Mouse (Mus musculus) limb, embryonic 14.5 days (tissue): ENCODE measurements around the gene Dab2ip. TPM values are rescaled to one million over a fixed set of nuclear protein-coding genes. Genes with fewer than 3 reads are reported as not detected.

Source experiments
- ATAC-seq: fragments of 200-750 bp; cut with Nextera tagmentation; 2 replicates; pipeline ENCODE4 v1.8.0; 2017; ENCODE audit warnings: low read depth, moderate number of reproducible peaks, moderate TSS enrichment; ENCODE audit not compliant: low FRiP score
- DNase-seq: peaks from one replicate; pipeline ENCODE4 v3.0.0-alpha.2; 2015; ENCODE audit warnings: low spot score
- H3K27ac ChIP-seq: fragments of 300-500 bp; sonication (generic); replicated peaks from 2 replicates; pipeline ENCODE4 v1.5.1; 2014; ENCODE audit warnings: low read depth, mild to moderate bottlenecking, low read length, moderate library complexity, mixed read lengths
- H3K27me3 ChIP-seq: fragments of 300-500 bp; sonication (generic); 2 replicates; pipeline ENCODE4 v1.6.1; 2014; ENCODE audit warnings: low read length, mixed read lengths; ENCODE audit not compliant: control insufficient read depth, insufficient read depth
- H3K36me3 ChIP-seq: fragments of 300-500 bp; sonication (generic); 2 replicates; pipeline ENCODE4 v1.6.1; 2014; ENCODE audit warnings: mild to moderate bottlenecking, low read length, moderate library complexity, mixed read lengths; ENCODE audit not compliant: control insufficient read depth, insufficient read depth
- H3K4me1 ChIP-seq: fragments of 300-500 bp; sonication (generic); 2 replicates; pipeline ENCODE4 v1.6.1; 2014; ENCODE audit warnings: antibody characterized with exemption, low read length, mixed read lengths; ENCODE audit not compliant: control insufficient read depth, insufficient read depth
- H3K4me2 ChIP-seq: fragments of 300-500 bp; sonication (generic); replicated peaks from 2 replicates; pipeline ENCODE4 v1.6.1; 2014; ENCODE audit warnings: low read depth, mild to moderate bottlenecking, low read length, moderate library complexity; ENCODE audit not compliant: severe bottlenecking
- H3K4me3 ChIP-seq: fragments of 300-500 bp; sonication (generic); replicated peaks from 2 replicates; pipeline ENCODE4 v1.5.1; 2014; ENCODE audit warnings: low read length
- H3K9ac ChIP-seq: fragments of 300-500 bp; sonication (generic); 2 replicates; pipeline ENCODE4 v1.6.1; 2014; ENCODE audit warnings: mild to moderate bottlenecking, low read depth, low read length, moderate library complexity; ENCODE audit not compliant: severe bottlenecking
- H3K9me3 ChIP-seq: fragments of 300-500 bp; sonication (generic); 2 replicates; pipeline ENCODE4 v1.6.1; 2016; ENCODE audit warnings: low read length; ENCODE audit not compliant: control insufficient read depth
- POLR2A ChIP-seq: fragments of 200-500 bp; IDR thresholded peaks from 2 replicates; pipeline ENCODE4 v1.8.0; 2012; ENCODE audit warnings: inconsistent platforms, mild to moderate bottlenecking, moderate library complexity, borderline replicate concordance; ENCODE audit not compliant: insufficient read depth, insufficient read length; ENCODE audit errors: extremely low read depth
- WGBS: fragments of 180-500 bp; shearing (Covaris S2); extraction: QIAGEN DNeasy Blood & Tissue Kit; methylation state at CpG from one replicate; pipeline ENCODE4 v1.1.7; 2014; 5-methylcytosine and 5-hydroxymethylcytosine counted together
- polyA plus RNA-seq, 2 experiments: library from polyadenylated mRNA; depleted of rRNA in 1 of 2; stranded (reverse) in 1 of 2; unstranded in 1 of 2; fragments of >200 nt; fragmentation: Nextera tagmentation in 1 of 2; extraction: Ambion mirVana in 1 of 2; gene quantifications; 2 replicates each; pipeline versions ENCODE4 v1.2.1 to v1.2.3; 2012 to 2014

Dab2ip gene
- polyA plus RNA-seq, 2 experiments = 62.2 to 69.8 TPM

DNA sequence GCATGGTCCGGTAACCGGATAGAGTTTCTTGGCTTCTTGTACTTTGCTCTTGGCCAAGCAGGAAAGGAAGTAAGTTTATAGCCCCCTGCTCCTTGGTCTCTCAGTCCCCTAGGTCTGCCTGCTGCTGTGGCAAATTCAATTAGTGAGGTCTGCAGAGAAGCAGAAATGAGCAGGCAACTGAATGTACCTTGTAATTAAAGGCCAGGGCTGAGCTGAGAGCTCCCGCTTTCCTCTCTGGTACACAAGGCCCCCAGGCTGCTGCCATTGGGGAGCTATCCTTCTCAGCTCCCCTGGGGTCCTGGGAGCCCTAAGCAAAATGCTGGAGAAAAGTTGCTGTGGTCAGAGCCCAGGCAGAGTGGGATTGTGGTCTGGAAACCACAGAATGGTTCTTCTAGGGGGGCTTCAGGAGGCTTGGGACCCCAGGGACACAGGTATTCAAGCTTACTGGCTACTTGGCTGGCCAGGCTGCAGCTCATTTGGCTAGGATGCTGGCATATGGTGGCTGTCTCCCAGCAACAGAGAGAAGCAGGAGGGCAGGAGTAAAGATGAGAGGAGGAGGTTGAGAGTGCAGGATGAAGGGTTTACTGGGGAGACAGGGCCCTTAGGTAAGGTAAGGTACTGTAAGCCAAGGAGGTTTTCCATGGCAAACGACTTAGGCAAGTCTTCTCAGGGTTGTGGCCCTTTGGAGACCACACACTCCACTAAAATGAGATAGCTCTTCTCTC lies 922 bp downstream of the Dab2ip start:
- no peak for DNase-seq

DNA sequence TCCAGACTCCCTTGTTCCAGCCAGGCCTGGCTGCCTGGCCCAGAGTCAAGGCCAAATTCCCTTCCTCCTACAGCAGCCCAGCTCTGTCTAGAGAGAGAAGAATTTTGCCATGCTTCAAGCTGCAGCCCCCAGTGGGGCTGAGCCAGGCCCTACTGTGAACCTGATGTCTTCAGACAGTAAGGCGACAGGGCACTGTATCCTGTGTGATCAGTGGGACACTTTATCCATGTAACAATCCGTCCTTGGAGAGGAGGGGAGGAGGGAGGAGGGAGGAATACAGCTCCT lies 1.4 kb downstream of the Dab2ip start:
- Histone ChIP-seq H3K36me3 (no peaks in the 10 kb centered on the region), H3K9ac (0 out of 2 replicates have a peak overlapping the region, but pooled peaks have one; percentile 55), H3K27ac (peak overlapping the region; percentile 84), H3K4me3 (peak overlapping the region; percentile 3; the same call in 1 of the 2 replicates), H3K4me1 (peaks cover 33% of the 10 kb centered on the region), H3K9me3 (no peaks in the 10 kb centered on the region), H3K27me3 (no peaks in the 10 kb centered on the region), H3K4me2 (peak overlapping the region; percentile 51)
- no peak for ATAC-seq
- peak; percentile 12 for DNase-seq
- 28% methylated on average over 2 of the region's 2 CpGs for WGBS
- no peak for TF ChIP-seq POLR2A

More for the DNA sequence above, 922 bp downstream of the Dab2ip start:
- no peaks in the 10 kb centered on the region for H3K27me3 ChIP-seq
- WGBS = 2% methylated on average over 3 of the region's 4 CpGs
- peak overlapping the region; percentile 29 for H3K4me3 ChIP-seq
- H3K9ac ChIP-seq = peak overlapping the region; percentile 55
- no peak for TF ChIP-seq POLR2A
- peak overlapping the region; percentile 51 for H3K4me2 ChIP-seq
- H3K9me3 ChIP-seq = no peaks in the 10 kb centered on the region
- peaks cover 33% of the 10 kb centered on the region for H3K4me1 ChIP-seq
- no peak; the same call in 1 of the 2 replicates for ATAC-seq
- H3K36me3 ChIP-seq = no peaks in the 10 kb centered on the region
- H3K27ac ChIP-seq = peak overlapping the region; percentile 84

DNA sequence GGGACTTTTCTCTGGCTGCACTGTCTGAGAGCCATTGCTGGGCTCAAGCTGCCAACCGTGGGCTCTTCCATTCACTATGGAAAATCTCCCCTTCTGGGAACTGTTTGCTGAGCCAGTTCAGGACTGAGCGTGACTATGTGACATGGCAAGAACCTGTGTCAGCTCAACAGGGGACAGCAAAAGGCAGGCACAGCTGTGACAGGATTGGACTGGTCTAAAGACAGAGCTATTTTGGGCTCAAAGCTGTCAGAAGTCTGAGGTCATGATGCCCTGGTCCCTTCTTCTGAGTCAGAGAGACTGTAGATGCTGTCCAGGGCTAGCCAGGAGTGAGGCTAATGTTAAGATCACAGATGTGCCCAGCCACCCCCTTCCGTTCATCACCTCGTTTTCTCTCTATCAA lies 5.7 kb downstream of the Dab2ip start:
- no peak for TF ChIP-seq POLR2A
- H3K4me2 ChIP-seq = no peak overlapping the region
- H3K36me3 ChIP-seq = no peaks in the 10 kb centered on the region
- H3K4me3 ChIP-seq = no peak overlapping the region
- H3K27me3 ChIP-seq = no peaks in the 10 kb centered on the region
- peaks cover 16% of the 10 kb centered on the region for H3K4me1 ChIP-seq
- DNase-seq (no peak), ATAC-seq (no peak)
- no peak overlapping the region for H3K27ac ChIP-seq
- 82% methylated on average over 4 of the region's 4 CpGs for WGBS
- H3K9me3 ChIP-seq = no peaks in the 10 kb centered on the region
- H3K9ac ChIP-seq = no peak overlapping the region

DNA sequence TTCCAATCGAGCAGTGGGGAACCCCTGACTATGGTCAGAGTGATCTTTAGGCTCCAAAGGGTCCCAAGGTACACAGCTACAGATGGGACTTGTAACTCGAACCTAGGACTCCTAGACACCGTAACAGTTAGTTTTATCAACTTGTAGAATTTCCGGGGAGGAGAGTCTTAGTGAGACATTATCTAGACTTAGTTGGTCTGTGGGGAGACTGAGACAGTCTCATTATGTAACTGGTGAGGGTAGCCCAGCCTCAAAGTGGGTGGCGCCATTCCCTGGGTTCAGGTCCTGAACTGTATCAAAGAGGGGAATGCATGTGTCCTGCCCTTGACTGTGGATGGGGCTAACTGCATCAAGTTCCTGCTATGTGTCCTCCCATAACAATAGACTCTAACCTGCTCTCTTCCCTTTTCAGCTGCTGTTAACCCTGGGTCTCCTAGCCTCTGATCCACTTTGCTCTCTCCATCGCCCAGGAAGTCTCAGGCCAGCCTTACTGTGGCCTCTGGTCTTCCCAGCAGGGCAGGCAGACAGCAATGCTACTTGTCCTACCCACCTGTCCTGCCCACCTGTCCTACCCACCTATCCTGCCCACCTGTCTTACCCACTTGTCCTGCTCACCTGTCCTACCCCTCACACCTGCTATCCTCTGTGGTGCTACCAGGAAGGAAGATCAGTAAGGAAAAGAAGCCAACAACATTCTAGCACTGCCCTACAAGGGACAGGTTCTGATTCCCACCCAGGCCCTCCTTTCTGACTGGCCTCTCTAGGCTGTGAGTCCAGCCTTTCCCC lies 7.2 kb downstream of the Dab2ip start:
- Histone ChIP-seq H3K27ac (no peak overlapping the region), H3K4me2 (no peak overlapping the region), H3K4me3 (no peak overlapping the region), H3K36me3 (no peaks in the 10 kb centered on the region), H3K4me1 (peaks cover under 1% of the 10 kb centered on the region; the same call in 1 of the 2 replicates), H3K9ac (no peak overlapping the region), H3K9me3 (peaks cover 4% of the 10 kb centered on the region; the same call in 1 of the 2 replicates), H3K27me3 (no peaks in the 10 kb centered on the region)
- TF ChIP-seq POLR2A = no peak
- 86% methylated on average over 6 of the region's 6 CpGs for WGBS
- DNase-seq (no peak), ATAC-seq (no peak)

DNA sequence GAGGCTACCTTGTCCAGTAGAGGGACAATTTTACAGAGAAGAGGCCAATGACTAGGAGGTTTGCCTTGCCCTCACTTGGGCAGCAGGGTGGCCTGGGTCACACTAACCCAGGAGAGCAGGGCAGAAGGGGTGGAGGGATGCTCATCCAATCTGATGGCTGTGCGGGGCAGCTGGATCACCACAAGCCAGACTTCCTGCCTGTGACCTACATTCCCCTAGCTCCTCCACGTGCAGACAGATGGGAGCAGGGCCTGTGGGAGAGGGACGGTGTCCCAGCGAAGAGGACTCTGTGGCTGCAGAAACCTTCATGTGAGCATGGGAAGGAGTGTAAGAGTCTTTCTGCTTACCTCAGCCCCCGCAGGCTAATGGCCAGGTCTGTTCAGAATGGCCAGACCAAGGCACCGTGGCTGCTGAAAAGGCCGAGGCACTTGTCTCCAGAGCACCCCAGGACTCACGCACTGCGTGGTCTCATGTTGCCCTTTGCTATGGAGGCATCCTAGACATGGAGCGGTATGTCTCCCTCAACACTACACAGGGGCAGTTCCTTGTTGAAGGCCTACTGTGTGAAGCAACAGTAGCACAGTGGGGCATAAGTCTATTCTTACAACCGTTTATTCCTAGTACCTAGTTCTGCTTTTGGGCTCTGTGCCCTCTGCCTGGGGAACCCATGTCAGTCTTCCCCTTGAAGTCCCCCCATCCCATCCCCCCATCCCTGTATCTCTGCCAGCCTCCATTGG lies 9.1 kb downstream of the Dab2ip start:
- 84% methylated on average over 11 of the region's 11 CpGs for WGBS
- ATAC-seq (no peak), DNase-seq (no peak)
- no peak for TF ChIP-seq POLR2A
- H3K4me2 ChIP-seq = no peak overlapping the region
- H3K36me3 ChIP-seq = no peaks in the 10 kb centered on the region
- no peak overlapping the region for H3K4me3 ChIP-seq
- no peak overlapping the region for H3K9ac ChIP-seq
- no peaks in the 10 kb centered on the region for H3K4me1 ChIP-seq
- H3K27me3 ChIP-seq = no peaks in the 10 kb centered on the region
- no peak overlapping the region for H3K27ac ChIP-seq
- H3K9me3 ChIP-seq = peaks cover 4% of the 10 kb centered on the region; the same call in 1 of the 2 replicates
